Mouse (Mus musculus) liver, adult 2 months (tissue): ENCODE measurements around the gene Flywch2.
A peak's percentile ranks its signal among the peaks of the same experiment; 100 is the strongest.

ENCODE experiments used
- CTCF ChIP-seq: fragments of 200-500 bp; IDR thresholded peaks from 2 replicates; pipeline ENCODE4 v1.5.1; 2011; ENCODE audit warnings: low read depth, low read length, control low read depth
- POLR2A ChIP-seq: fragments of 200-500 bp; IDR thresholded peaks from 2 replicates; pipeline ENCODE4 v1.6.1; 2011; ENCODE audit warnings: low read length, control low read depth; ENCODE audit not compliant: insufficient read depth; ENCODE audit errors: extremely low read depth

- TF ChIP-seq CTCF (peak; percentile 95), POLR2A (no peak)
Observed at GRCm38 (mm10) chr17:23774090-23774489, 11.8 kb downstream of the Flywch2 start.
